In the genomic region with DNA sequence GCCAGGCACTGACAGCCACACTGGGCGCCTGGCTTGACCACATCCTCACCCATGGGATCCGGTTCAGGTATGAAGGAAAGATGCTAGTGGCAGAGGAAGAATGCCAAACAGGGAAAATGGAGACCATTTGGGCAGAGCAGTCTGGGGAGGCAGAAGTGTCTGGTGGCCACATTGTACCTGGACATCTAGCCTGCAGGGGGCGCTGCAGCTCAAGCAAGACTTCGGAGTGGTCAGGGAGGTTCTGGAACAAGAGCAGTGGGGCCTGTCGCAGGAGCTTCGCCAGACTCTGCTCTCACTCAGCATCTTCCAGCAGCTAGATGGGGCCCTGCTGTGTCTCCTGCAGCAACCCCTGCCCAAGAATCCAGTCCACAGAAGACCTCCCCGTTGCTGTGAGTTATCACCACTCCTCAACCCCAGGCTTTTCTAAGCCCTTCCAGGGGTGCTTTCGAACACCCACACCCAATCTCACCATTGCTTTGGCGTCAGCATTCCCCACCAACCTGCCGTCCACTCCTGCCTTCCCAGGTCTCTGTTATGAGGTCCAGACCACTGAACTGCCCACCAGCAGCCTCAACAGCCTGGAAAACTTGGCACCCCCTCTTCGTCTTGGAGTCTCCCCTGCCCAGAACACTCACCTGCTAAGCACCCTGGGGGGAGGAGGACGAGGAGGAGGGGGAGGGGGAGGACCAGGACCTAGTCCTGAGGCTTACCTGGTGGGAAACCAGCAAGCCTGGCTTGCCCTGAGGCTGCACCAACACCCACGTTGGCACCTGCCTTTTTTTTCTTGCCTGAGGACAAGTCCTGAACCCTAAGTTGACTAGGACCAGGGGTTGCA, we compare ENCODE assay signal across 8 mouse cellular contexts. TPM values are rescaled to one million over a fixed set of nuclear protein-coding genes. Genes with fewer than 3 reads are reported as not detected.
A peak's percentile ranks its signal among the peaks of the same experiment; 100 is the strongest.
DNase-seq lines count a peak whose midpoint lies in the region; ATAC-seq and TF ChIP-seq lines count a peak whose summit lies in the region.

No protein-coding gene starts in this region.

- peak; percentile 75 for DNase-seq in G1E (ENCODE audit: low spot score)
- DNase-seq in adrenal gland, postnatal 4 days (ENCODE audit: low spot score in 2 of 2): peak; percentile 66 to 81
- DNase-seq in heart, postnatal 0 days (ENCODE audit: low spot score): peak; percentile 77
- peak; percentile 81 to 94 for DNase-seq in kidney, postnatal 36 days
- peak; percentile 88 for DNase-seq in lung, postnatal 10 days
- DNase-seq in retina, postnatal 1 day: peak; percentile 86
- DNase-seq in yolk sac, embryonic 10.5 days (ENCODE audit: low spot score): no peak

- TF ChIP-seq EP300 in heart, postnatal 0 days (IDR thresholded peaks at IDR 0.05; ENCODE audit: low read depth): no peak

- H3K27me3 ChIP-seq in G1E (ENCODE audit: insufficient read depth, low read length): no peaks in the 10 kb centered on the region
- H3K27me3 ChIP-seq in embryonic facial prominence, embryonic 15.5 days: no peaks in the 10 kb centered on the region
- no peaks in the 10 kb centered on the region for H3K27me3 ChIP-seq in heart, postnatal 0 days (ENCODE audit: control insufficient read depth, insufficient read depth, low read length)

- peak overlapping the region; percentile 88 for H3K4me2 ChIP-seq in embryonic facial prominence, embryonic 15.5 days (replicated peaks)
- peak overlapping the region; percentile 89 for H3K4me2 ChIP-seq in heart, postnatal 0 days (ENCODE audit: low read depth, low read length)

- peak overlapping the region; percentile 100; the same call in 1 of the 2 replicates for H3K4me3 ChIP-seq in G1E (ENCODE audit: low read depth, low read length)
- peak overlapping the region; percentile 67 for H3K4me3 ChIP-seq in embryonic facial prominence, embryonic 15.5 days (replicated peaks)
- no peak overlapping the region for H3K4me3 ChIP-seq in heart, postnatal 0 days (ENCODE audit: low read depth, low read length)

- H3K9ac ChIP-seq in embryonic facial prominence, embryonic 15.5 days: no peak overlapping the region
- 0 out of 2 replicates have a peak overlapping the region, but pooled peaks have one; percentile 84 for H3K9ac ChIP-seq in heart, postnatal 0 days (replicated peaks; ENCODE audit: low read depth, low read length)

- peaks cover 82% of the 10 kb centered on the region for H3K36me3 ChIP-seq in G1E (replicated peaks)
- H3K36me3 ChIP-seq in embryonic facial prominence, embryonic 15.5 days: peaks cover 9% of the 10 kb centered on the region; the same call in 1 of the 2 replicates
- H3K36me3 ChIP-seq in heart, postnatal 0 days (replicated peaks; ENCODE audit: control insufficient read depth, insufficient read depth, low read length): peaks cover 14% of the 10 kb centered on the region

- TF ChIP-seq CTCF in G1E (IDR thresholded peaks at IDR 0.05; ENCODE audit: low read depth, low read length): peak; percentile 92
- TF ChIP-seq CTCF in heart, postnatal 0 days (IDR thresholded peaks at IDR 0.05; ENCODE audit: low read depth): peak; percentile 73

- H3K9me3 ChIP-seq in G1E (replicated peaks): no peaks in the 10 kb centered on the region
- H3K9me3 ChIP-seq in embryonic facial prominence, embryonic 15.5 days (replicated peaks): no peaks in the 10 kb centered on the region
- no peaks in the 10 kb centered on the region for H3K9me3 ChIP-seq in heart, postnatal 0 days (replicated peaks; ENCODE audit: control insufficient read depth, low read length)

- 0 out of 2 replicates have a peak overlapping the region, but pooled peaks have one; percentile 73 for H3K27ac ChIP-seq in embryonic facial prominence, embryonic 15.5 days (replicated peaks)
- peak overlapping the region; percentile 89; the same call in 1 of the 2 replicates for H3K27ac ChIP-seq in heart, postnatal 0 days (ENCODE audit: low read depth)

- peak; percentile 50; the same call in 1 of the 2 replicates for ATAC-seq in G1E (ENCODE audit: extremely low read depth, insufficient number of reproducible peaks, low FRiP score, poor library complexity, severe bottlenecking)
- ATAC-seq in embryonic facial prominence, embryonic 15.5 days (ENCODE audit: insufficient number of reproducible peaks, low FRiP score, low TSS enrichment, low read depth): 0 out of 2 replicates have a peak, but pooled peaks have one; percentile 21
- ATAC-seq in heart, postnatal 0 days (ENCODE audit: insufficient read depth, low read depth): 0 out of 2 replicates have a peak, but pooled peaks have one; percentile 24

- H3K4me1 ChIP-seq in G1E (ENCODE audit: insufficient read depth, low read depth, low read length): peaks cover 55% of the 10 kb centered on the region
- peaks cover 30% of the 10 kb centered on the region for H3K4me1 ChIP-seq in embryonic facial prominence, embryonic 15.5 days
- H3K4me1 ChIP-seq in heart, postnatal 0 days (ENCODE audit: control insufficient read depth, insufficient read depth): peaks cover 23% of the 10 kb centered on the region

- WGBS in embryonic facial prominence, embryonic 15.5 days: 33% methylated on average over 13 of the region's 13 CpGs
- 39% methylated on average over 13 of the region's 13 CpGs for WGBS in heart, postnatal 0 days

RNA-seq across cellular contexts. Expression of a gene that starts 1.1 kb away (rescaled TPM):
- total RNA-seq in G1E (2014; fragmentation: Nextera tagmentation): 17.5 and 22.1 TPM in 2 replicates
- total RNA-seq in G1E (2017): 28.5 and 32.5 TPM in 2 replicates
- 43.2 and 51.2 TPM in 2 replicates for polyA plus RNA-seq in G1E (2012)
- 10 to 100 TPM; 77.6 to 82.6 TPM for total RNA-seq in adrenal gland, postnatal 4 days (2021)
- 121 and 136 TPM in 2 replicates for polyA plus RNA-seq in embryonic facial prominence, embryonic 15.5 days (2015; fragmentation: Nextera tagmentation; extraction: Ambion mirVana)
- total RNA-seq in heart, postnatal 0 days (2014; rRNA removed; ENCODE audit: low replicate concordance): 87.9 and 156 TPM in 2 replicates
- 242 and 247 TPM in 2 replicates for polyA plus RNA-seq in heart, postnatal 0 days (2015; fragmentation: Nextera tagmentation; extraction: Ambion mirVana)

RNA-seq across cellular contexts. Expression of a gene that starts 6.4 kb away (rescaled TPM):
- total RNA-seq in G1E (2014; fragmentation: Nextera tagmentation) (2.6 and 2.9 TPM in 2 replicates), G1E (2017) (3.9 and 4.3 TPM in 2 replicates)
- 2.5 and 3.4 TPM in 2 replicates for polyA plus RNA-seq in G1E (2012)
- total RNA-seq in adrenal gland, postnatal 4 days (2021): 10 to 100 TPM; 10.6 to 11.4 TPM
- polyA plus RNA-seq in embryonic facial prominence, embryonic 15.5 days (2015; fragmentation: Nextera tagmentation; extraction: Ambion mirVana): 2.9 and 3.2 TPM in 2 replicates
- 2.4 and 3.4 TPM in 2 replicates for total RNA-seq in heart, postnatal 0 days (2014; rRNA removed; ENCODE audit: low replicate concordance)
- polyA plus RNA-seq in heart, postnatal 0 days (2015; fragmentation: Nextera tagmentation; extraction: Ambion mirVana): 1.1 and 1.4 TPM in 2 replicates

RNA-seq across cellular contexts. Expression of a gene that starts 6.4 kb away (rescaled TPM):
- total RNA-seq in G1E (2014; fragmentation: Nextera tagmentation) (1.0 and 3.4 TPM in 2 replicates), G1E (2017) (4.2 and 4.4 TPM in 2 replicates)
- polyA plus RNA-seq in G1E (2012): 5.5 and 6.3 TPM in 2 replicates
- 10 to 100 TPM; 10.0 to 15.7 TPM for total RNA-seq in adrenal gland, postnatal 4 days (2021)
- polyA plus RNA-seq in embryonic facial prominence, embryonic 15.5 days (2015; fragmentation: Nextera tagmentation; extraction: Ambion mirVana): 3.2 and 3.4 TPM in 2 replicates
- 0.11 and 0.97 TPM in 2 replicates for total RNA-seq in heart, postnatal 0 days (2014; rRNA removed; ENCODE audit: low replicate concordance)
- polyA plus RNA-seq in heart, postnatal 0 days (2015; fragmentation: Nextera tagmentation; extraction: Ambion mirVana): 1.1 and 1.6 TPM in 2 replicates

RNA-seq across cellular contexts. Expression of a gene that starts 7.5 kb away (rescaled TPM):
- 26.5 and 28.3 TPM in 2 replicates for total RNA-seq in G1E (2014; fragmentation: Nextera tagmentation)
- total RNA-seq in G1E (2017): 44.6 and 47.7 TPM in 2 replicates
- polyA plus RNA-seq in G1E (2012): 104 and 116 TPM in 2 replicates
- total RNA-seq in adrenal gland, postnatal 4 days (2021): 10 to 100 TPM; 60.1 to 64.3 TPM
- polyA plus RNA-seq in embryonic facial prominence, embryonic 15.5 days (2015; fragmentation: Nextera tagmentation; extraction: Ambion mirVana): 50.7 and 52.6 TPM in 2 replicates
- 27.5 and 28.1 TPM in 2 replicates for total RNA-seq in heart, postnatal 0 days (2014; rRNA removed; ENCODE audit: low replicate concordance)
- polyA plus RNA-seq in heart, postnatal 0 days (2015; fragmentation: Nextera tagmentation; extraction: Ambion mirVana): 7.9 and 9.4 TPM in 2 replicates

RNA-seq across cellular contexts. Expression of a gene that starts 13.6 kb away (rescaled TPM):
- 30.8 and 49.1 TPM in 2 replicates for total RNA-seq in G1E (2014; fragmentation: Nextera tagmentation)
- total RNA-seq in G1E (2017): 94.7 and 104 TPM in 2 replicates
- 32.3 and 47.9 TPM in 2 replicates for polyA plus RNA-seq in G1E (2012)
- 10 to 100 TPM; 84.5 to 86.4 TPM for total RNA-seq in adrenal gland, postnatal 4 days (2021)
- polyA plus RNA-seq in embryonic facial prominence, embryonic 15.5 days (2015; fragmentation: Nextera tagmentation; extraction: Ambion mirVana): 109 and 113 TPM in 2 replicates
- total RNA-seq in heart, postnatal 0 days (2014; rRNA removed; ENCODE audit: low replicate concordance): 151 and 186 TPM in 2 replicates
- polyA plus RNA-seq in heart, postnatal 0 days (2015; fragmentation: Nextera tagmentation; extraction: Ambion mirVana): 97.5 and 98.1 TPM in 2 replicates
